Mouse (Mus musculus): ENCODE measurements at regions not wholly inside any gene's neighbourhood (a gene's known extent, or its start where the extent isn't known, plus 50 kb on each side); places are given as distances from the start of the nearest gene placed in this dataset.
"Not testable (repeated sequence)": the region's sequence is repeated elsewhere in the genome, so short reads cannot be mapped to it uniquely, and the experiment has no call there.

GRCm38 (mm10) chr2:147307488-147308386 lies 54.0 kb upstream of the Pax1 start:
- DNase-seq (ENCODE audit: low read depth, low spot score) = peak; percentile 26

- DNase-seq (ENCODE audit: low read depth, low spot score) = no peak
These were observed 55.0 kb upstream of the Pax1 start for GRCm38 (mm10) chr2:147306728-147307127.

- peak; percentile 29 for DNase-seq (ENCODE audit: low read depth, low spot score)
These were observed 56.5 kb upstream of the Pax1 start for GRCm38 (mm10) chr2:147305262-147305661.

- DNase-seq (ENCODE audit: low read depth, low spot score) = no peak
These were observed 61.2 kb upstream of the Pax1 start for GRCm38 (mm10) chr2:147300503-147300902.

DNA sequence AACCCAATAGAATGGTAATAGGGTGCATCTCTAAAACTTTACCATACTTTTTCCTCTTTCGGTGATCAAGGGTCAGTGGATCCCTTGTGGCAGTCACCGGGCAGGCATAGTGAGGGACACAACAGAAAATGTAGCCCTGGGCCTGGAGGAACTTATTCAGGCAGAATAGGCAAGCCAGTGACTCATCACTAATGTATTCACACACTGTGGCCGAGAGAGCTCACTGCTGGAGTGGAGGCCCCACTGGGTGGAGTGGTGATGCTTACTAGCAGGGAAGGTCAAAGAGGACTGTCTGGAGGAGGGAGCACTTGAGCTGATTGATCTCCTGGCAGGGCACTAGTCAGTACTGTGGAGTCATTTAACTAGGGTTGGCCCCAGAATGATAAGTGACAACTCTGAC lies 62.4 kb upstream of the Pax1 start:
- no peak for DNase-seq (ENCODE audit: low read depth, low spot score)

- DNase-seq (ENCODE audit: low read depth, low spot score) = no peak
These were observed 63.2 kb upstream of the Pax1 start for GRCm38 (mm10) chr2:147298499-147298896.

GRCm38 (mm10) chr2:147297876-147298498 lies 63.7 kb upstream of the Pax1 start:
- no peak for DNase-seq (ENCODE audit: low read depth, low spot score)

DNA sequence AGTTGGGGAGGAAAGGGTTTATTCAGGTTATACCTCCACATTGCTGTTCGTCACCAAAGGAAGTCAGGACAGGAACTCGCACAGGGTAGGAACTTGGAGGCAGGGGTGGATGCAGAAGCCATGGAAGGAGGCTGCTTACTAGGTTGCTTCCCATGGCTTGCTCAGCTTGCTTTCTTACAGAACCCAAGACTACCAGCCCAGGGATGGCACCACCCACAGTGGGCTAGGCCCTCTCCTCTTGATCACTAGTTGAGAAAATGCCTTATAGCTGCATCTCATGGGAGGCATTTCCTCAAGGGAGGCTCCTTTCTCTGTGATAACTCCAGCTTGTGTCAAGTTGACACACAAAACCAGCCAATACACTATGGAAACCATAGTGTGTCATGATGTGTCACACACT lies 66.8 kb upstream of the Pax1 start:
- not testable (repeated sequence) for DNase-seq (ENCODE audit: low read depth, low spot score)

GRCm38 (mm10) chr2:147293294-147293688 lies 68.4 kb upstream of the Pax1 start:
- no peak for DNase-seq (ENCODE audit: low read depth, low spot score)

GRCm38 (mm10) chr2:147292387-147293293 lies 69.1 kb upstream of the Pax1 start:
- no peak for DNase-seq (ENCODE audit: low read depth, low spot score)

DNA sequence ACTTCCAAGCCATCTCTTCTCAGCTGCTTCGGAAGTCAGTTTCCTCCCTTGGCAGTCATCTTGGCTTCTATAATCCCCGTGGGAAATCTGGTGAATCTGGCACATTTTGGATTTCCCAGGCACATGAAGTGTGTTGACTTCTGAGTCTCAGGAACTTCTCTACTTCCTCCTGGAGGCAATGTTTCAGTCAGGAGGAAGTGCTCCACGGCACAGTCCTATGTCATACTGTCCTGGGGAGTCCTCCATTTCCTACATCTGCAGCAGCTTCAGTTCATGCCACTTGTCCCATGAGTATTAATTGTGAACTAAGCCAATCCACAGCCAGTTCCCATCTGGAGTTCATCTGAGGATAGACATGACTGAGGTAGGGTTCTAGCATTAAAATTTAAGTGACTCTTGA lies 78.3 kb upstream of the Pax1 start:
- DNase-seq (ENCODE audit: low read depth, low spot score) = no peak

DNA sequence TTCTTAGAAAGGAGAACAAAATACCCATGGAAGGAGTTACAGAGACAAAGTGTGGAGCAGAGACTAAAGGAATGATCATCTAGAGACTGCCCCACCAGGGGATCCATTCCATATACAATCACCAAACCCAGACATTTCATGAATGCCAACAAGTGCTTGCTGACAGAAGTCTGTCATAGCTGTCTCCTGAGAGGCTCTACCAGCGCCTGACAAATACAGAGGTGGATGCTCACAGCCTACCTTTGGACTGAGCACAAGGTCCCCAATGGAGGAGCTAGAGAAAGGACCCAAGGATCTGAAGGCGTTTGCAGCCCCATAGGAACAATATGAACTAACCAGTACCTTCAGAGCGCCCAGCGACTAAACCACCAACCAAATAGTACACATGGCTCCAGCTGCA lies 83.6 kb upstream of the Nkx2-2 start:
- no peak for DNase-seq (ENCODE audit: low read depth, low spot score)

GRCm38 (mm10) chr2:147269171-147269570 lies 75.1 kb upstream of the Nkx2-2 start:
- no peak for DNase-seq (ENCODE audit: low read depth, low spot score)

- no peak for DNase-seq (ENCODE audit: low read depth, low spot score)
These were observed 73.9 kb upstream of the Nkx2-2 start for GRCm38 (mm10) chr2:147267901-147268300.

DNA sequence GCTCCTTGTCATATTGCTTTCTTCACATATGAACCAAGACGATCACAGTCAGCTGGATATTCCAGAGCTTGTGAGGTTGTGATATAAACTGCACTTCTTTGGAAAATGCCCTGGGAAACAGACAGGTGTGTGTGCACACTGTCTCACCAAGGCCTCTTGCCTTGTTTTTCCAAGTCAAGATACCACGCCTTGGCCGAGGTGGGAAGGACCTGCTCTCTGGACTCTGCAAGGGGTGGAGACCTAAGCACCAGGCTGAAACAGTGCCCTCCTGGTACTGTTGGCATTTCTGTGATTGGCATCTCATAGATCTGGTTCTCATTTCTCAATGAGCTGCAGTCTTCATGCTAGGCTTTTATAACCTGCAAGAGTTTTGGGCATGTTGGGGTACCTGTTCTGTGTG lies 73.2 kb upstream of the Nkx2-2 start:
- no peak for DNase-seq (ENCODE audit: low read depth, low spot score)

DNA sequence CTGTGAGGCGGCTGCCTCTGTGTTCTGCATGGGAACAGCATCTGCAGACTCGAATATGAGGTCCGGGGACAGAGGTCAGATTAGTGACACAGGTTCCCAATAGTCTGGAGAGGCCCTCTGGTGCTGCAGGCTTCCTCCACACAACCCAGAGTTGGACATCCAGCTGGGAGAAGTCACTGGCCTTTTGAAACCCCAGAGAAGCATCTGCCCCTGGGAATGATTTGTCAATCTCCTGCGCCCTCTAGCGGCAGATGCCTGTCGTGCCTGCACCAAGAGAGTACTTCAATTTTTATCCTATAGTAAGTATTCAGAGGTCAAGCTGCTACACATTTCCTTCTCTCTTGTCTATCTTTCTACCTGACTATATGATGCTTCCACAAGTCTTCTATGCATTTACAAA lies 62.7 kb upstream of the Nkx2-2 start:
- peak; percentile 13 for DNase-seq (ENCODE audit: low read depth, low spot score)

- DNase-seq (ENCODE audit: low read depth, low spot score) = no peak
These were observed 60.9 kb upstream of the Nkx2-2 start for GRCm38 (mm10) chr2:147254944-147255343.

DNA sequence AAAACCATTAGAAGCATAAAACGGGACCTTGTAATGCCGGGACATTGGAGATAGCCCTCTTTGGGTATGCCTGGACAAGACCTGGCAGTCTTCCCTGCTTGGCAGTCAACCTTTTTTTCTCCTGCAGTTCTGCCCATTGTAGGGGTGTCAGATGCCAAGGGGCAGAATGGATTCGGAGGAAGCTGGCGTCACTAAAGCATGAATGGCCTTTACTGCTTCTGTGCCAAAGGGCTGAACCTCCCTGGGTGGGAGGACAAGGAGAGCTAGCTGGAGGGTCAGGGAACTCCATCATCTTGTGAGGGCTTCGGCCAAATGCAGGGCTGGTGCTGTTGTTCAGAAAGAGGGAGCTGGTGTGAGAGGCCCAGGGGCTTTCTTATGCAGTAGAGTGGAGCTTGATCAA lies 60.1 kb upstream of the Nkx2-2 start:
- DNase-seq (ENCODE audit: low read depth, low spot score) = no peak

DNA sequence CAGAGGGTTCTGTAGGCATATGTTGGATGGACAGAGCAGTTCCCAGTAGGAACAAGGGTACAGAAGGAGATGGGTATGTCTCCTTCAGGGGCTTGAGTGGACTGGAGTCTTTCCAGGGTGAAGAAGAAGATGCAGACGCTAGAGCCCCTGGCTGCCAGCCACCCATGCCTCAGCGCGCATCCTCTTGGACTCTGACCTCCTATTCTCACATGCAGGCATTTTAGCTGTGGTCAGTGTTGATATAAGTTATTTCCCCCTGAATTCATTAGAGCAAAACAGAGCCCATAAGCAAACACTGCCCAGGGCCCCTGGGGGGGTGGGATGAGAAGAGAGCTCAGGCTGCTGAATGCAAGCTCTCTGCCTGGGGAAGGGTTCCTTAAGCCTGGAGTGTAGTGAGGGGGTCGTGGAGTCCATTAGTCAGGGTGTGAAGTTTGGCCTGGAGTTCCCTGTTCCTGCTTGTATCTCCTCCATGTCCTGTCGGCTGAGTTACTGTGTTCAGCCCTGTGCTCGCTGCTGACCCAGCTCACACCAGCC lies 54.0 kb upstream of the Nkx2-2 start:
- no peak for DNase-seq (ENCODE audit: low read depth, low spot score)

DNA sequence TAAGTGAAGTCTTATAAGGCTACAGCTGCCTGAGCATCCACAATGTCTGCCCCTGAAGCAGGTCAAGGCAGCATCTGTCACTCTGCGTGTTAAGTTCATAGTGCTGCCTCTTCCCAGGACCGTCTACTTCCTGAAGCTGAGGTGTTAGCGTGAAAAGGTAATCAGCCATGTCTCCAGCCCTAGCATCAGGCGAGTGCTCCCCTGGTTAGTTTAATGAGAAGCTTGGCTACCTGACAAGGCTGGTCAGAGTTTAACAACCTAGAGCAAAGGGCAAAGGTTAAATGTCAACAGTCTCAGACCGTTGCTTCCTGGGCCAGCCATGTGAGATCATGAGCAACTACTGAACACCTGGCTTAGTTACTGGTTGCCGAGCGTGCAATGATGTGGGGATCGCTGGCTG lies 53.2 kb upstream of the Nkx2-2 start:
- no peak for DNase-seq (ENCODE audit: low read depth, low spot score)

GRCm38 (mm10) chr2:147244406-147244805 lies 50.4 kb upstream of the Nkx2-2 start:
- DNase-seq (ENCODE audit: low read depth, low spot score) = no peak

All from retina, adult 2 months (tissue).